Mouse (Mus musculus): ENCODE measurements around the gene Adipoq. TPM values are rescaled to one million over a fixed set of nuclear protein-coding genes. Genes with fewer than 3 reads are reported as not detected.
A peak's percentile ranks its signal among the peaks of the same experiment; 100 is the strongest.

Gene Adipoq
- polyA plus RNA-seq, 1 experiment from 2014 or later: not detected

GRCm38 (mm10) chr16:23107231-23107942 lies 38.9 kb upstream of the Adipoq start, which contains the start of gene Eif4a2:
Eif4a2 (plus strand) TSS chr16:23107444.
- Histone ChIP-seq H3K27ac (peak within 1 kb of the TSS; percentile 97), H3K36me3 (peaks cover 32% of the 10 kb centered on the region), H3K9ac (peak within 1 kb of the TSS; percentile 100), H3K4me2 (replicated peaks) (peak within 1 kb of the TSS; percentile 94), H3K4me1 (peaks cover 24% of the 10 kb centered on the region; the same call in 1 of the 2 replicates), H3K9me3 (no peaks in the 10 kb centered on the region), H3K27me3 (no peaks in the 10 kb centered on the region), H3K4me3 (peak within 1 kb of the TSS; percentile 96)
- under 1% methylated on average over 71 of the region's 71 CpGs for WGBS
- peak; percentile 85 for ATAC-seq (ENCODE audit: insufficient number of reproducible peaks, insufficient read depth, low FRiP score, low TSS enrichment)

- WGBS: under 1% methylated on average over 52 of the region's 52 CpGs
- H3K9ac ChIP-seq: peak overlapping the region; percentile 100
- peaks cover 20% of the 10 kb centered on the region; the same call in 1 of the 2 replicates for H3K4me1 ChIP-seq
- ATAC-seq (ENCODE audit: insufficient number of reproducible peaks, insufficient read depth, low FRiP score, low TSS enrichment): peak; percentile 84
- peak overlapping the region; percentile 96 for H3K4me3 ChIP-seq
- no peaks in the 10 kb centered on the region for H3K9me3 ChIP-seq
- no peaks in the 10 kb centered on the region for H3K27me3 ChIP-seq
- peak overlapping the region; percentile 97 for H3K27ac ChIP-seq
- peaks cover 40% of the 10 kb centered on the region for H3K36me3 ChIP-seq
- peak overlapping the region; percentile 94 for H3K4me2 ChIP-seq (replicated peaks)
Observed at GRCm38 (mm10) chr16:23107946-23108759, 38.2 kb upstream of the Adipoq start.

GRCm38 (mm10) chr16:23108943-23109342 lies 37.4 kb upstream of the Adipoq start:
- peaks cover 42% of the 10 kb centered on the region for H3K36me3 ChIP-seq
- no peaks in the 10 kb centered on the region for H3K9me3 ChIP-seq
- WGBS: 3% methylated on average over 5 of the region's 5 CpGs
- peak overlapping the region; percentile 100 for H3K9ac ChIP-seq
- H3K4me3 ChIP-seq: peak overlapping the region; percentile 96
- peaks cover 20% of the 10 kb centered on the region; the same call in 1 of the 2 replicates for H3K4me1 ChIP-seq
- ATAC-seq (ENCODE audit: insufficient number of reproducible peaks, insufficient read depth, low FRiP score, low TSS enrichment): no peak
- no peak overlapping the region for H3K27ac ChIP-seq
- H3K27me3 ChIP-seq: no peaks in the 10 kb centered on the region
- H3K4me2 ChIP-seq (replicated peaks): peak overlapping the region; percentile 94

DNA sequence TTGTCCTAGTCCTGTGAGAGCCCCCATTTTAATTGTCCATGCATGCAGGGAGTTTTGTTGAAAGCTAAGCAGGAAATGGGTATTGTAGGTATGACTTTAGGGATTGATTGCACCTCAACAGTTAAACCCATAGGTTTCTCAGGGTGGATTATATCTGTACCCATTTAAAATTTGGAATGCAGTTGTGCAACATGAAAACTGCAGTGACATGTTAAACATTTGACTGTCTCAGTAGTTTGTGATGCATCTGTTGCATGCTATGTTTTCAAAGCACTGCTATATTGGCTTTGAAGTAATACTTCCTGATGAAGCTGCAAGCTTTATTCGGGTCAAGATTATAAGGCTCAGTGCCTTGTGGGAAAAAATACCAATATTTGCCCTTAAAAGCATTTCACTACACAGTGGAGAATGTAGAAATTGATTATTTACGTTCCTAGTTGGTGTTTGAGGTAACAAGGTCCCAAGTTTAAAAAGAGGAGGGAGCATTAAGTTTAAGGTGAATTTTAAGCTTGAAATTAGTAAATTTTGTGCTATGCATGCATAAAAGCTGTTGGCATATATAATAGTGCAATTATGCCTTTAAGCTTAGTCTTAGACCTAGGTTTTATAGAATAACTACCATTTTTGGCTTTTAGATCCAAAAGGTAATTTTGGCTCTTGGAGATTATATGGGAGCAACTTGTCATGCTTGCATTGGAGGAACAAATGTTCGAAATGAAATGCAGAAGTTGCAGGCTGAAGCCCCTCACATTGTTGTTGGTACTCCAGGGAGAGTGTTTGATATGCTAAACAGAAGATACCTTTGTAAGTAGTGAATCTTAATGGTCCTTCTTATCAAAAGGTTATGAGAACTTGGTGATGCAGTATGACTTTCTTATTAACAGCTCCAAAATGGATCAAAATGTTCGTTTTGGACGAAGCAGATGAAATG lies 36.7 kb upstream of the Adipoq start:
- H3K4me2 ChIP-seq (replicated peaks): peak overlapping the region; percentile 94
- H3K27ac ChIP-seq: no peak overlapping the region
- no peak for ATAC-seq (ENCODE audit: insufficient number of reproducible peaks, insufficient read depth, low FRiP score, low TSS enrichment)
- H3K9ac ChIP-seq: peak overlapping the region; percentile 100
- H3K36me3 ChIP-seq: peaks cover 49% of the 10 kb centered on the region
- H3K4me1 ChIP-seq: peaks cover 20% of the 10 kb centered on the region; the same call in 1 of the 2 replicates
- H3K9me3 ChIP-seq: no peaks in the 10 kb centered on the region
- H3K4me3 ChIP-seq: peak overlapping the region; percentile 96
- no peaks in the 10 kb centered on the region for H3K27me3 ChIP-seq
- WGBS: 64% methylated on average over 5 of the region's 5 CpGs

DNA sequence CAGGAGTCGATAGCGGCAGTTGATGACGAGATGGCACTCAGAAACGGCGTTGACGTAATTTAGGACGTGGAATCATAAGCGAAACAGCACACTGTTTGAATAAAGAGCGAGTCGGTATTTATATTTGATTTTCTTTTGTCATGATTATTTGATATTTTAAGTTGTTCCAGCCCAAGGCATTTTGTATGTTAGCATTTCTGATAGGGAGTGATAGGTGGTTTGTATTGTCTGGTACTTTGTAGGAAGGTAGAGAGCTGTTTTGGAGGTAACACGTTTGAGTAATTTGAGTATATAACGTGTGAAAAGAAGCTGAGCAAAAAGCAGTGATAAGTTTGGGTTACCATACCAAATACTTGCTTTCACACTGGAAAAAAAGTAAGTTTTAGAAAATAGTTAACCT lies 34.0 kb upstream of the Adipoq start:
- no peaks in the 10 kb centered on the region for H3K27me3 ChIP-seq
- H3K4me3 ChIP-seq: no peak overlapping the region
- H3K27ac ChIP-seq: no peak overlapping the region
- H3K4me2 ChIP-seq (replicated peaks): no peak overlapping the region
- H3K36me3 ChIP-seq: peaks cover 55% of the 10 kb centered on the region
- no peak overlapping the region for H3K9ac ChIP-seq
- 83% methylated on average over 12 of the region's 12 CpGs for WGBS
- no peaks in the 10 kb centered on the region for H3K9me3 ChIP-seq
- H3K4me1 ChIP-seq: peaks cover 20% of the 10 kb centered on the region; the same call in 1 of the 2 replicates
- ATAC-seq (ENCODE audit: insufficient number of reproducible peaks, insufficient read depth, low FRiP score, low TSS enrichment): no peak

GRCm38 (mm10) chr16:23112861-23113435 lies 33.4 kb upstream of the Adipoq start:
- no peaks in the 10 kb centered on the region for H3K27me3 ChIP-seq
- peaks cover 20% of the 10 kb centered on the region; the same call in 1 of the 2 replicates for H3K4me1 ChIP-seq
- no peak overlapping the region for H3K27ac ChIP-seq
- no peak overlapping the region for H3K4me2 ChIP-seq (replicated peaks)
- H3K4me3 ChIP-seq: no peak overlapping the region
- peaks cover 57% of the 10 kb centered on the region for H3K36me3 ChIP-seq
- 60% methylated on average over 9 of the region's 9 CpGs for WGBS
- no peak for ATAC-seq (ENCODE audit: insufficient number of reproducible peaks, insufficient read depth, low FRiP score, low TSS enrichment)
- no peak overlapping the region for H3K9ac ChIP-seq
- no peaks in the 10 kb centered on the region for H3K9me3 ChIP-seq

DNA sequence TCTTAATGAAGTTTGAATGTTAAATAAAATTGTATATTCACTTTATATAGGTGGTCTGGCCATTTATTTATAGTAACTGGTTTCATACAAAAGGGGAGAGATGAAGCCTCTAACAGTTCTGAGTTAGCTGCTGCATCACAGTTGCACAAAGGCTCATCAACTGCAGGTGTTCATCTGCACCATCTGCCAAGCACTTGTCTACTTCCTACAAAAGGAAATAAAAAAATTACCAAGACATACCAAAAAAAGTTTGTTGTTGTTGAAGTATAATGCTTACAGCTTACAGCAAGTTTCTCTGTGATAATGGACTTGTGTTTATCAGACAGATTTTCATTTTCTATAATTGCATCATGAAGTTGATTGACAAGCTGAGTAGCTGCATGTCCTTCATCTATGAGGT lies 32.4 kb upstream of the Adipoq start:
- no peak overlapping the region for H3K27ac ChIP-seq
- ATAC-seq (ENCODE audit: insufficient number of reproducible peaks, insufficient read depth, low FRiP score, low TSS enrichment): no peak

DNA sequence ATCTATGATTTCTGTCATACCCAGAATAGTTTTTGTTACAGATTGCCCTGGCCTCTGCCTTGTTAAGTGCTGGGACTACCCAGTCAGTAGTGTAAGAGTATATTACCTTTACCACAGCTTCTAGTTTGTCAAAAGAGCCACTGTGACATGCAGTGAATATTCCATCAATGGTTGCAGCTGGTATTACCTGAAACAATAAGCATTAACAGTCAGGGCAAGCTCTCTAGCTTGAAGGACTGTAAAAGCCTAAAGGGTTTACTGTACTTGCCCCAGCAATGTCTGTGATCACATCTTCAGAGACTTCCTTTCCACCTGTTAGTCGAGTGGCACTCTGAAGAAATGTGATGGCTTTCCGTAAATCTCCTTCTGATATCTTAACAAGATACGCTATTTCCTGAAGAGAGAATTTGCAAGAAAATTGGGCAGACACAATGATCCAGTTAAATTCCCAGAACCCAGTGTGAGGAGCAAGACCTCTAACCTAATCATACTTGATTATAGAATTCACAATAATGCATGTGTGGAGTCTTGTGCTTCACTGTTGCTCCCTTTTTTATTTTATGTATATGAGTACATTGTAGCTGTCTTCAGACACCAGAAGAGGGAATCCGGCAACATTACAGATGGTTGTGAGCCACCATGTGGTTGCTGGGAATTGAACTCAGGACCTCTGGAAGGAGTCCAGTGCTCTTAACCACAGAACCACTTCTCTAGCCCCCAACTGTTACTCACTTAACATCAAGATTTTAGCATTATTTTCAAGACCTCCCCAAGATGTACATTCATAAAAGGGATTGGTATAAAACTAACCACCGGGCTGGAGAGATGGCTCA lies 31.8 kb upstream of the Adipoq start:
- ATAC-seq (ENCODE audit: insufficient number of reproducible peaks, insufficient read depth, low FRiP score, low TSS enrichment): no peak

More for the DNA sequence above, 32.4 kb upstream of the Adipoq start:
- Histone ChIP-seq H3K4me1 (peaks cover 19% of the 10 kb centered on the region; the same call in 1 of the 2 replicates), H3K4me3 (no peak overlapping the region), H3K27me3 (no peaks in the 10 kb centered on the region), H3K9me3 (no peaks in the 10 kb centered on the region), H3K9ac (no peak overlapping the region), H3K4me2 (replicated peaks) (no peak overlapping the region), H3K36me3 (peaks cover 56% of the 10 kb centered on the region)

DNA sequence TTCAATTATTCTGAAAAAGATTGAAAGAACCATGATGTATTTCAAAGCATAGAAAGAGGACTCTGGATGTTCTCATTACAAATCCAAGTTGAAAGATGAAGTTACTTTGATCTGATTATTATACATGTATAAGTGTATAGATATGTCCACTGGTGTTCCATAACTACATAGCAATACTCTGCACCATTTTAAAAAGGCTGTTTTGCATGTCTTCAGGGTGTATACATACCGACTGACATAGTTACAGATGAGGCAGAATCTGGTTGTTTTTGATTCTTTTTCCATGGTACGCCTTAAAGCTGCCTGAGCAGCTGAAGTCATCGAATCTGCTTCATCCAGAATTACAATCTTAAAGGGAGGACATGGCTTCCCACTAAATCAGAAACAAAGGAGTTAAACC lies 30.9 kb upstream of the Adipoq start:
- ATAC-seq (ENCODE audit: insufficient number of reproducible peaks, insufficient read depth, low FRiP score, low TSS enrichment): no peak
- no peaks in the 10 kb centered on the region for H3K9me3 ChIP-seq
- WGBS: 81% methylated on average over 3 of the region's 3 CpGs
- H3K27me3 ChIP-seq: no peaks in the 10 kb centered on the region
- H3K4me1 ChIP-seq: 0 out of 2 replicates have a peak, but pooled peaks cover 5% of the 10 kb centered on the region
- peaks cover 49% of the 10 kb centered on the region for H3K36me3 ChIP-seq
- no peak overlapping the region for H3K4me3 ChIP-seq
- no peak overlapping the region for H3K4me2 ChIP-seq (replicated peaks)
- H3K27ac ChIP-seq: no peak overlapping the region
- no peak overlapping the region for H3K9ac ChIP-seq

More for the DNA sequence above, 31.8 kb upstream of the Adipoq start:
- Histone ChIP-seq H3K27ac (no peak overlapping the region), H3K36me3 (peaks cover 54% of the 10 kb centered on the region), H3K9ac (no peak overlapping the region), H3K4me2 (replicated peaks) (no peak overlapping the region), H3K4me1 (peaks cover 12% of the 10 kb centered on the region; the same call in 1 of the 2 replicates), H3K4me3 (no peak overlapping the region), H3K27me3 (no peaks in the 10 kb centered on the region), H3K9me3 (no peaks in the 10 kb centered on the region)
- 67% methylated on average over 5 of the region's 5 CpGs for WGBS

DNA sequence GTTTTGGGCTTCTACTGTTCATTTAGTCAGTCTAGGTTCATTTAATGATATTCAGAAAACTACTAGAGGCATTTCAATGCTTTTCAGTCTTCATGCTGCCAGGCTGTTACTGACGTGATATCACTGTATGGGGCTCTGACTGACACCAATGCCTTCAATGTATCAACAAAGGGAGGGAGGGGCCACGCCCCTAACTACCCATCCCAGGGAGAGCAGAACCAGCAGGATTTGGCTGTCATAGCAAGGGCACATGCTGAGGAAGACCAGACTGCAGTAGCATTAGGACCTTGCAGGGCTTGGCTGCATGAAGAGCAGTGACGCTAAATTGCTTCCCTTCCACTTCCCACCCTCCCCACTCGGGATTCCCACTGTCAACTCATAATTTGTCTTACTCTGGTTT lies 29.2 kb upstream of the Adipoq start:
- Histone ChIP-seq H3K4me1 (no peaks in the 10 kb centered on the region), H3K4me3 (no peak overlapping the region), H3K9ac (no peak overlapping the region), H3K27me3 (no peaks in the 10 kb centered on the region), H3K27ac (no peak overlapping the region), H3K9me3 (no peaks in the 10 kb centered on the region), H3K36me3 (peaks cover 44% of the 10 kb centered on the region), H3K4me2 (replicated peaks) (no peak overlapping the region)
- ATAC-seq (ENCODE audit: insufficient number of reproducible peaks, insufficient read depth, low FRiP score, low TSS enrichment): no peak
- WGBS: 63% methylated on average over 4 of the region's 4 CpGs

All from embryonic facial prominence, embryonic 12.5 days (tissue).